Mouse (Mus musculus) forebrain, embryonic 15.5 days (tissue): ENCODE data around the gene Exoc5. TPM values are rescaled to one million over a fixed set of nuclear protein-coding genes. Genes with fewer than 3 reads are reported as not detected.
A peak's percentile ranks its signal among the peaks of the same experiment; 100 is the strongest.

Source experiments
- ATAC-seq: fragments of 200-750 bp; cut with Nextera tagmentation; replicated peaks from 2 replicates; pipeline ENCODE4 v1.8.0; 2017; ENCODE audit warnings: mild to moderate bottlenecking, moderate TSS enrichment, moderate library complexity
- H3K27ac ChIP-seq: fragments of 300-500 bp; sonication (generic); replicated peaks from 2 replicates; pipeline ENCODE4 v1.5.1; 2015; ENCODE audit warnings: mild to moderate bottlenecking, inconsistent platforms
- H3K27me3 ChIP-seq: fragments of 300-500 bp; sonication (generic); 2 replicates; pipeline ENCODE4 v1.6.1; 2015; ENCODE audit warnings: inconsistent platforms
- H3K36me3 ChIP-seq: fragments of 300-500 bp; sonication (generic); 2 replicates; pipeline ENCODE4 v1.6.1; 2015; ENCODE audit warnings: mild to moderate bottlenecking, inconsistent platforms
- H3K4me1 ChIP-seq: fragments of 300-500 bp; sonication (generic); 2 replicates; pipeline ENCODE4 v1.6.1; 2015; ENCODE audit warnings: inconsistent platforms
- H3K4me2 ChIP-seq: fragments of 300-500 bp; sonication (generic); replicated peaks from 2 replicates; pipeline ENCODE4 v1.6.1; 2015; ENCODE audit warnings: mild to moderate bottlenecking, inconsistent platforms
- H3K4me3 ChIP-seq: fragments of 300-500 bp; sonication (generic); 2 replicates; pipeline ENCODE4 v1.5.1; 2015; ENCODE audit warnings: mild to moderate bottlenecking, inconsistent platforms
- H3K9ac ChIP-seq: fragments of 300-500 bp; sonication (generic); replicated peaks from 2 replicates; pipeline ENCODE4 v1.6.1; 2015; ENCODE audit warnings: mild to moderate bottlenecking, inconsistent platforms
- H3K9me3 ChIP-seq: fragments of 300-500 bp; sonication (generic); 2 replicates; pipeline ENCODE4 v1.6.1; 2016; ENCODE audit warnings: inconsistent platforms
- WGBS: fragments of 180-500 bp; shearing (Covaris S2); methylation state at CpG from one replicate; pipeline ENCODE4 v1.1.7; 2015; ENCODE audit warnings: mixed read lengths; 5-methylcytosine and 5-hydroxymethylcytosine counted together
- polyA plus RNA-seq: library from polyadenylated mRNA; unstranded; fragments of >200 nt; fragmentation: Nextera tagmentation; extraction: Ambion mirVana; gene quantifications from 2 replicates; pipeline ENCODE4 v1.2.1, GENCODE M21; 2015

Gene Exoc5
- polyA plus RNA-seq, 1 experiment from 2014 or later, result 80.8 TPM

DNA sequence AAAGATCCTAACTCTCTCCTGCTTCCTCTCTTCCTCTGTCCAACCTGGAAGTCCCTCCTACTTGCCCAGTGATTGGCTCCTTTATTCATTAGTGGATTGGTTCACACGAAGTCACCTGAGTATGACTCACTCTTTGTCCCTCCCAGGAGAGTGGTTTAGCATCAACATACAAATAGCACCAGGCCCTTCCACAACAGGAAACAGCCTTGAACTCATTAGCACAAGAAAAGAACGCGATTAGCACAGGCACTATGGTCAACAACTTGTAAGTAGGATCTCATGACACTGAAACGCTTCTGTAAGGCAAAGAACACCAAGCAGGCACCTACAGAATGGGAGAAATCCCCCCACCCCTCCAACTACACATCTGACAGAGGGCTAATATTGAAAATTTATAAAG lies 67.7 kb downstream of the Exoc5 start:
- no peak overlapping the region for H3K27ac ChIP-seq
- no peak overlapping the region for H3K9ac ChIP-seq
- ATAC-seq, result no peak
- 37% methylated on average over 4 of the region's 4 CpGs for WGBS
- no peaks in the 10 kb centered on the region for H3K4me1 ChIP-seq
- H3K4me3 ChIP-seq, result no peak overlapping the region
- no peaks in the 10 kb centered on the region for H3K27me3 ChIP-seq
- no peaks in the 10 kb centered on the region for H3K9me3 ChIP-seq
- H3K36me3 ChIP-seq, result no peaks in the 10 kb centered on the region
- no peak overlapping the region for H3K4me2 ChIP-seq

DNA sequence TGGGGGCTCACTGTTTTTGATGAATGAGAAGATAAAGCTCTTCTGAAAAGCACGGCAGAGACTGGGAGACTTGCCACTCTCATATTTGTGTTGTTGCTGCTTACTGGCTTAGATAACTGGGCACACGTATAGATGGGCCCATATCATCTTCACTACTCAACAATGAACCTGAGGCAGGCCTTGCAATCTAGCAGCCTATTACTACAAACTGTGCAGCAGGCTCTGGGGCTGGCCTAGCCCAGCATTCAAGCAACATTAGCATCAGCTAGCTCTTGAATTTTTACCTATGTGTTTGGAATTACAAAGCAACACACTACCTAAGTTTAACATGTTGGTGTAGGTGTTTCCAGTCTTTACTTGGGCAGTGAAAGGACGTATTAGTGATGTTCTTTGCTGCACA lies 72.6 kb downstream of the Exoc5 start:
- Histone ChIP-seq H3K4me3 (no peak overlapping the region), H3K4me1 (peaks cover 26% of the 10 kb centered on the region), H3K9ac (no peak overlapping the region), H3K9me3 (no peaks in the 10 kb centered on the region), H3K27ac (no peak overlapping the region), H3K4me2 (no peak overlapping the region), H3K36me3 (no peaks in the 10 kb centered on the region), H3K27me3 (no peaks in the 10 kb centered on the region)
- ATAC-seq, result no peak
- 84% methylated on average over 3 of the region's 3 CpGs for WGBS

DNA sequence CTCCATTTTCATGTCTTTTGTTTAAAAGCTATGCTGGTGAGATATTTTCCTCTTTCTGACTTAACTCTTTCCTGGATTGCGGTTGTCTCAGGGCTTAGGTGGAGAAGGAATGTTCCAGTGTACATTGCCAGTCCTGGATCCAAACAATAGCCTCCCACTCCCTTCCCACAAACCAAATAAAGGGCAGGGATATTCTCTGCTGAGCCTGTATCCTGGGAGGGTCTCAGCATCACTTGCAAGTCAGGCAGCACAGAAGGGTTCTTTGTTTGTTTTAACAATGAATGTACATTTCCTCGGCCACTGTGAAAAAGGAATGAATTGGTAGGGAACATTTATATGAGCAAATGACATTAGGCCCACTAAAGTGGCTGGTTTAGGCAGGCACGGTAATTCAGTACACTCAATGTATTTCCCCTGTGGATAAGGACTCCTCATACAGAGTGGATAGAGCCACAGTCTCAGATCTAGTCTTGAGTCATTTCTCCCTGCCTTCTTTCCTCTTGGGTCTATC lies 74.3 kb downstream of the Exoc5 start:
- Histone ChIP-seq H3K9me3 (no peaks in the 10 kb centered on the region), H3K4me2 (no peak overlapping the region), H3K9ac (no peak overlapping the region), H3K4me1 (peaks cover 26% of the 10 kb centered on the region), H3K27ac (0 out of 2 replicates have a peak overlapping the region, but pooled peaks have one; percentile 25), H3K36me3 (no peaks in the 10 kb centered on the region), H3K27me3 (peaks cover 2% of the 10 kb centered on the region; the same call in 1 of the 2 replicates), H3K4me3 (no peak overlapping the region)
- ATAC-seq, result no peak
- 2% methylated on average over 3 of the region's 3 CpGs for WGBS

DNA sequence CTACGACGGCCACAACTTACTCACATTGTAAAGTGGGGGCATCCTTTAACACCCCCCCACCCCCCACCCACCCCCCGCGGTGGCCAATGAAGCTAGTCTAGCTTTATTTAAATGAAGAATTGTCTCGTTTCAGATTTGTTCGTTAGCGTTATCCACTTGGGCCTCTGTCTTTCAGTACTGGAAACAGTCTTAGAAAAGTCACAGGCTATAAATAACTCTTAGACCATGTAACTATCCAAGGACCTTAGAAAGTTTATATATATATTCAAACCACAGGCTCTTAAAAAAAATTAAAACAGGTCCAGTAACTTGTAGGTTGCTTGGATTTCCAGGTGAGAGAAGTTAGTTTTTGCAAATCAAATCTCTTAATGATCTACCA lies 75.3 kb downstream of the Exoc5 start:
- Histone ChIP-seq H3K9ac (peak overlapping the region; percentile 8; the same call in 1 of the 2 replicates), H3K4me3 (peak overlapping the region; percentile 20), H3K36me3 (no peaks in the 10 kb centered on the region), H3K9me3 (no peaks in the 10 kb centered on the region), H3K4me1 (peaks cover 26% of the 10 kb centered on the region), H3K27ac (peak overlapping the region; percentile 50), H3K4me2 (peak overlapping the region; percentile 47), H3K27me3 (peaks cover 7% of the 10 kb centered on the region; the same call in 1 of the 2 replicates)
- no peak; the same call in 1 of the 2 replicates for ATAC-seq
- under 1% methylated on average over 7 of the region's 7 CpGs for WGBS

DNA sequence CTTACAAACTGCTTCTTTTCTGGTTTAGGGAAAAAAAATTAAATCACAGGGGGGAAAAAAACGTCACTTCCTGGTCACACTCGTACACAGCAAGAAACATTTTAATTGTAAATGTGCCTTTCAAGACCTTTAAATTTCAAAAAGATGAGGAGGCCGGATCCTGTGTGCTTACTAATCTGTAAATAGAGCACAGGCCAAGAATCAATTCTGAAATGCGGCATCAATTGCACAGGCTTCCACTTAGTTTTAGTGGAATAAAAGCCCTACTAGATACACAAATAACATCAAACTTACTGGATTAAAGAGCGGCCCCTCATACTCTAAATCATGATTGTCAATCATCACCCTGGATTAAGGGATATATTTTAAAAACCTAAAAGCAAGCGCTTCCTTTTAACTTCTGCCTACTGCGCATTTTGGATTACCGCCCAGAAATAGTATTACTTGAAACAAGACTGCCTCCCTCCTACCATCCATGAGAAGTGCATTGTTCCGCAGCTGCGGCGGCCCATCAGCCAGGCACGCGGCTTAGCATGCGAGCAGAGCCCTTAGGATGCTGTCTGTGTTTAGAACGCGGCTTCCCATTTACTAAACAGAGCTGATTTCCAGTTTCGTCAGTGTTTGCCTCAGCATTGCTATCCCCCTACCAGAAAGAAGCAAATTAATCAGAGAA lies 75.8 kb downstream of the Exoc5 start:
- H3K4me3 ChIP-seq, result peak overlapping the region; percentile 20
- no peaks in the 10 kb centered on the region for H3K9me3 ChIP-seq
- peak; percentile 96 for ATAC-seq
- 1% methylated on average over 17 of the region's 17 CpGs for WGBS
- peak overlapping the region; percentile 47 for H3K4me2 ChIP-seq
- peak overlapping the region; percentile 8; the same call in 1 of the 2 replicates for H3K9ac ChIP-seq
- no peaks in the 10 kb centered on the region for H3K36me3 ChIP-seq
- peak overlapping the region; percentile 50 for H3K27ac ChIP-seq
- peaks cover 26% of the 10 kb centered on the region for H3K4me1 ChIP-seq
- peaks cover 8% of the 10 kb centered on the region; the same call in 1 of the 2 replicates for H3K27me3 ChIP-seq

DNA sequence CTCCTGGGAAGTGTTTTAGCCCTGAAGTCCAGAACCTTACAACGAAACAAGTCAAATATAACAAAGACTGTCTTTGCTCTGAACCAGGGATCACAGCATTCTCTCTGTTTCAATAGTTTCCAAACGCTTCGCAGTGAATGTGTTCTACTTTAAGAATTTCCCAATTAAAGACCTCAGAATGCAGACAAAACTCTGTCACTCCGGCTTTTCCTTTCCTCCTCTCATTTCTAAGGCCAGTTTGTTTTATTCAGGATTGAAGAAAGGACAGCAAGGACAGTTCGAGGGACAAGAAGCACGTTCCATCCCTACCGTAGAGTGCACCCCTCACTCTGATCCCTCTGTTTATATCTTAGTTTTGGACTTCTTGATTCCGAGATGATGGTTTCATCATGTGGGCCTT lies 76.6 kb downstream of the Exoc5 start:
- H3K27me3 ChIP-seq, result peaks cover 8% of the 10 kb centered on the region; the same call in 1 of the 2 replicates
- peaks cover 26% of the 10 kb centered on the region for H3K4me1 ChIP-seq
- WGBS, result 23% methylated on average over 8 of the region's 8 CpGs
- no peaks in the 10 kb centered on the region for H3K36me3 ChIP-seq
- H3K4me3 ChIP-seq, result no peak overlapping the region
- ATAC-seq, result no peak
- H3K9ac ChIP-seq, result no peak overlapping the region
- no peaks in the 10 kb centered on the region for H3K9me3 ChIP-seq
- H3K4me2 ChIP-seq, result peak overlapping the region; percentile 47
- no peak overlapping the region for H3K27ac ChIP-seq

DNA sequence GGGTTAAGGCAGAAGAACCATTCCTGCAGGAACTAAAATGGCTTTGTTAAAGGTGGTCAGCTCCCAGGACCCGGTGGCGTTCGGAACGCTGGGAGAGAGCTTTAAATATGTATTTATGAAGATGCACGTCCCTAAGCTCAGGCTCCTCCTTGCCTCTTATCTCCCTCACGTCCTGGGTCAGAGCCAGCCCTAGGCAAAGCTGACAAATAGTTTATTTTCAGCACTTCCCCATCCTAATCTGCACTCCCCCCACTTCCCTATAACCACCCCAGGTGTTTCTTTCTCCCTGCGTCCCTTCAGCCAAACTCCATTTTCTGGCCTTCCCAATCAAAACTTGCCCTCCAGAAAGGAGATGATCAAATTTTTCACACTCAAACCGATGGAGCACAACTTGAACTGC lies 80.2 kb downstream of the Exoc5 start:
- Histone ChIP-seq H3K36me3 (no peaks in the 10 kb centered on the region), H3K4me1 (peaks cover 15% of the 10 kb centered on the region), H3K27me3 (peaks cover 8% of the 10 kb centered on the region; the same call in 1 of the 2 replicates), H3K27ac (no peak overlapping the region), H3K4me3 (no peak overlapping the region), H3K9ac (no peak overlapping the region), H3K4me2 (no peak overlapping the region), H3K9me3 (no peaks in the 10 kb centered on the region)
- no peak for ATAC-seq
- WGBS, result 76% methylated on average over 8 of the region's 8 CpGs

DNA sequence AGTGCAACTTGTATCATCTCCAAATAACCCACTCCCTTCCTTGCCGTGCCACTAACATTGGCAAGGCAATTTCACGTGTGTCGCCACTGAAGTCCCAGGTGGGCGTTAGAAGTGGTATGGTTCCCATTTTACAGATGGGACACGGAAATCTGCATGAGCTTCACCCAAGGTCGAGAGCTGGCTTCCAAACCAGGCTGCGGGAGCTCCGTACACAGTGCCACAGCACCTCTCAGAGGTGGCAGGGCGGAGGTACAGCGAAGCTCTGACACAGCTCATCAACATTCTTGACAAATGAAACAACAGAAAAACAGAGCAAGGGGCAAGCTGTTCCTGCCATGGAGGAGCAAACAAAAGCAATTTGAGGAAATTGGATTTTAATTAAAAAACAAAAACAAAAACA lies 80.8 kb downstream of the Exoc5 start:
- 0 out of 2 replicates have a peak, but pooled peaks have one; percentile 67 for ATAC-seq
- peaks cover 12% of the 10 kb centered on the region for H3K4me1 ChIP-seq
- no peaks in the 10 kb centered on the region for H3K36me3 ChIP-seq
- H3K9ac ChIP-seq, result no peak overlapping the region
- peaks cover 8% of the 10 kb centered on the region; the same call in 1 of the 2 replicates for H3K27me3 ChIP-seq
- no peak overlapping the region for H3K27ac ChIP-seq
- 47% methylated on average over 10 of the region's 10 CpGs for WGBS
- H3K4me2 ChIP-seq, result no peak overlapping the region
- no peaks in the 10 kb centered on the region for H3K9me3 ChIP-seq
- H3K4me3 ChIP-seq, result no peak overlapping the region

DNA sequence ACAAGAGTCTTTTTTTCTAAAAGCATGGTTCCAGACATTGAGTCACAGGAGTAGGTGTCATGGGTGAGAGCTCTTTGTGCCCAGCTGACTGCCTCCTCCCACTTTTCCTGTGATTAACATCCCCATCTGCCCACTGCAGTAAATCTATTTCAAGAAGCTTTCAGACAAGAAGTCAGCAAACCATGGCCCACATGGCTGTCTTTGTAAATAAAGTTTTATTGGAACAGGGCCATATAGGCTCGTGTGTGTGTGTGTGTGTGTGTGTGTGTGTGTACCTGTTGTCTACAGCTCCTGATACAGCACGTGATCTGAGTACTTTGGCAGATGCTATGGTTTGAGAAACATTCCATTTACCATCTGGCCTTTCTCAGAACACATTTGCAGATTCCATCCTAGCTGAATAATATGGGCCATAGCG lies 87.5 kb downstream of the Exoc5 start:
- Histone ChIP-seq H3K9ac (no peak overlapping the region), H3K36me3 (no peaks in the 10 kb centered on the region), H3K4me1 (no peaks in the 10 kb centered on the region), H3K4me3 (no peak overlapping the region), H3K4me2 (no peak overlapping the region), H3K27me3 (no peaks in the 10 kb centered on the region), H3K9me3 (no peaks in the 10 kb centered on the region), H3K27ac (no peak overlapping the region)
- WGBS, result 57% methylated on average over 3 of the region's 3 CpGs
- no peak for ATAC-seq

DNA sequence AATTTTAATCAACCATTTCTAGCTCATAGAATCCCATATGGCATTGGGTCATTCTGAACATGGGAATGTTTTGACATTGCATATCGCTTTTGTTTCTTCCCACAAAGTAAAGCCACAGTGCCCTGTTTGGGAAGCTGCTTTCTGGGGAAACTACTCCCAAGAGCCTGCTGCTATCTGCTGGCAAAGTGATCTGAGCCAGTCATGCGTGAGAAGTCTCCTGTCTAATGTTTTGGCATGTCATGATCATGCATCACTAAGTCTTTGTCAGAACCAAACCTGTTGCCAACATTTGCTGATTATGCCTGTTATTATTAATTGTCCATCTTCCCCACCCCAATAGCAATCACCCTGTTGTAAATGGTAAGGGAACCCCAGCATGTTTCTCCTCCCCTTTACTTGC lies 94.9 kb downstream of the Exoc5 start:
- ATAC-seq, result no peak
- Histone ChIP-seq H3K27ac (no peak overlapping the region), H3K4me1 (no peaks in the 10 kb centered on the region), H3K36me3 (no peaks in the 10 kb centered on the region), H3K27me3 (no peaks in the 10 kb centered on the region), H3K9me3 (no peaks in the 10 kb centered on the region), H3K9ac (no peak overlapping the region), H3K4me3 (no peak overlapping the region), H3K4me2 (no peak overlapping the region)
- WGBS, result 92% methylated on average over 2 of the region's 2 CpGs

DNA sequence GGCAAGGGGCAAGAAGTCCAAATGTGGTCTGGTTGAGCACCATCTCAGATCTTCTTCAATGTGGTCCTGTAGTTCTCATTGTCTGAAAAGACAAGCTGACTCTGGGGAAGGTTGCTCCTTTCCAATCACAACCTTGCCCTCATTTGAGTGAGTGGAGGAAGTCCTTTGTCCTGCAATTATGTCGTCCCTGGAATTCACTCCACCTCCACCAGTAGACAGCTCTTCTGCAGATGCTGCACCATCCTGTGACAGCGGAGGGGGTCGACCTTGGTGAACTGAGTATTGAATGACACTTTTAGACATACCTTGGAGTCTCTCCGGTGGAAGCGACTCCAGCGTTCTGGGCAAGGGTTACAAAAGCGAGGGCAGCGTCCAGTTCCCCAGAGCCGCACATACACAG lies 97.8 kb downstream of the Exoc5 start:
- H3K9ac ChIP-seq, result no peak overlapping the region
- WGBS, result 90% methylated on average over 9 of the region's 9 CpGs
- H3K9me3 ChIP-seq, result no peaks in the 10 kb centered on the region
- H3K4me1 ChIP-seq, result no peaks in the 10 kb centered on the region
- ATAC-seq, result no peak
- no peaks in the 10 kb centered on the region for H3K36me3 ChIP-seq
- no peak overlapping the region for H3K4me2 ChIP-seq
- no peak overlapping the region for H3K27ac ChIP-seq
- H3K4me3 ChIP-seq, result no peak overlapping the region
- H3K27me3 ChIP-seq, result no peaks in the 10 kb centered on the region
